Mouse (Mus musculus) layer of hippocampus, postnatal 25 days (tissue): ENCODE results near the gene Bub1b. TPM values are rescaled to one million over a fixed set of nuclear protein-coding genes. Genes with fewer than 3 reads are reported as not detected.
"Not testable (repeated sequence)": the region's sequence is repeated elsewhere in the genome, so short reads cannot be mapped to it uniquely, and the experiment has no call there.

Source experiments
- DNase-seq, 2 experiments: peaks; one replicate each; pipeline ENCODE4 v3.0.0; 2022; ENCODE audit warnings: mixed read lengths in 2 of 2, low spot score in 1 of 2; ENCODE audit errors: extremely low spot score in 1 of 2
- total RNA-seq, 2 experiments: library from RNA; stranded (reverse); gene quantifications; 2 replicates each; pipeline ENCODE4 v1.2.3; 2021

The Bub1b gene
- total RNA-seq, 2 experiments from 2014 or later: 2.0 to 2.4 TPM

- DNase-seq: no peak
Observed at GRCm38 (mm10) chr2:118606976-118607375, 9.0 kb downstream of the Bub1b start.

GRCm38 (mm10) chr2:118618013-118618412, 20.0 kb downstream of the Bub1b start:
- DNase-seq: no peak

GRCm38 (mm10) chr2:118620101-118620500, 22.1 kb downstream of the Bub1b start:
- no peak for DNase-seq

DNA sequence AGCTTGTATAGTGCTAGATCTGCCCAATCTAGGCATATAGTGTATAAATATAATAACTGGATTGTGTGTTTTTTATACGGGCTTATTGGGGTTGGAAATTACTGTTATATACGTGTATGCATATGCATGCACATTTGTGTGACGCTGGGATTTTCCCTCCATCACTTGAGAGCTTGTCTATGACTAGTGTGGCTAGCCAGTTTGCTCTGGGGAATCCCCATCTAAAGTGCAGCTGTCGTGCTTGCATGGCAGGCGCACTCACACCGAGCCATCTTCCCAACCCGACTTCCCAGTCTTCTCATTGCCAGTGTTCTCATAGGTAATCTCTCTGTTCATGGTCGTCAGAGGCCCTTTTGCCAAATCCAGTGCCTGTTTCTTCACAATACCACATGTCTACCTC, 22.6 kb downstream of the Bub1b start:
- no peak for DNase-seq

GRCm38 (mm10) chr2:118629276-118629675, 31.3 kb downstream of the Bub1b start:
- no peak for DNase-seq

DNA sequence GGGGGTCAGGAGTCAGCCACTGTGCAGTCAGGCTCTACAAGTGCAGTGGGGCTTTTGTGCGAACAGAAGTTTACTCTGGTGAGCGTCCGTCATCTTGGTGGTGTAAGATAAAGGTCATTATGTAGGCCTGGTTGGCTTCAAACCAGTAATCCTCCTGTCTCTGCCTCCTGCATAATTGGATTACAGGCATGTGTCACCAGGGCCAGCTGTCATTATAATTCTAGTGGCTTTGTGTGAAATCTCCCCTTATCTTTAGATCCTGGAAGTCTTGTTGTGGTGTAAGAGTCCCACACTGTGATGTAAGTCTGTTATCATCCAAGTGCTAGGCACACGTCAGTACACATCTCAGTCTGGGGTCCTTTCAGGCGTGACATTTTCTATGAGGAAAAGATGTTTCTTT, 35.4 kb downstream of the Bub1b start:
- DNase-seq: no peak

DNA sequence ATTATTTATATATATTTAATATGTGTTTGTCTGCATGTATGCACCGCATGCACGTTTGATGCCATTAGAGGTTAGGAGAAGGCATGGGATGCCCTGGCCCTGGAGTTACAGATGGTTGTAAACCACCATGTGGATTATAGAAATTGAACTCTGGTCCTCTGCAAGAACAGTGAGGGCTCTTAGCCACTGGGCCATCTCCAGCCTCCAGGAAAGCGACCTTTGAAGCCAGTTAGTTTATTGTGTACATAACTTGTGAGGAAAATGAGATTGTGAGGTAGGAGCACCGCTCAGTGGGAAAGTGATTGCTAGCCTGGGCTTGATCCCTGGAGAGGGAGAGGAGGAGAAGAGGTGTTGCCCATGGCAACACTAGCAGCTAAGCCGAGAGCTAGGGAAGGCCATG, 39.2 kb downstream of the Bub1b start:
- DNase-seq: no peak

DNA sequence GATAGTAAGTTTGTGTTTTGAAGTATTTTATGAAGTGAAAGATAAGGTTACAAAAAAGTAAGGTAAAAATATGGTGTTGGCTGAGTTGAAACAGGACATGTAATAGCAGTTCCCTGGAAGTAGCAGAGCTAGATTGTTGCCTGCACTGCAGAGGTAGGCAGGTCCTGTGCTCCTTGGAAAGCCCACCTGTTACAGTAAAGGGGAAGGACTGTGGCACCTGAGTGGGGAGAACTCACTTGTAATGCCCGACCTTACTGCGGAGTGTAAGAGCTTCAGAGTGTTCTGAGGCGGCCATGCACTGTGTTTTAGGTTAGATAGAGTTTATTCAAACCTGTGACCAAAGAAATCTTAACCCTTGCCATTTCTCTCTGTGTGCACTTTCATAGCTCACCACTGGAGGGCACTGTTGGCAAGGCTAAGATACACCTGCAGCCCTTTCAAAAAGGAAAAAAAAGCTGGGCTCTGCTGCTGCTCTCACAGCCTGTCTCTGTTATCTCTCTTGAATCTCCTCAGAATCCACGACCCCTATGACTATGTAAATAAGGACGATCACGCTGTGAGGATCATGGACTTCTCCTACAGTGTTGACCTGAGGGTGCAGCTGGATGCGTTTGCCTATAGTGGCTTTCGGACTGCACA, 40.0 kb downstream of the Bub1b start:
- peak; percentile 61 to 81 for DNase-seq

- DNase-seq: no peak
Observed at GRCm38 (mm10) chr2:118638686-118639085, 40.7 kb downstream of the Bub1b start.

DNA sequence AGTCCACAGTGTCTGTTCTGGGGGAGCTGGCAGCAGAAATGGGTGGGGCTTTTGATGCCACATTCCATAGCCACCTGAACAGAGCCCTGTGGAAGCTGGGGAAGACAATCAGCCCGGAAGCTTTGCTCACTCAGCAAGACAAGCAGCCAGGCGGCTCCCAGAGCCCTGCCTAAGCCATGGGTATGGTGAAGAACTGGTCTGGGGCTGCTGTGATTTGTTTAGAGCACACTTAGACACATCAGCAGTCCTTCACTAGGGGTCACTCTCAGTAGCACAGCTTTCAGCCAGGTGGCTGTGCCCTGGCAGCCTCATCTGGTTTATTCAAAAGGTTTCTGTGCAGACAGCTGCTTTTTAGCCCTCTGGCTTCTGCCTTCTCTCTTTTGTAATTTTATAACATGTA, 43.1 kb downstream of the Bub1b start:
- DNase-seq: no peak

DNA sequence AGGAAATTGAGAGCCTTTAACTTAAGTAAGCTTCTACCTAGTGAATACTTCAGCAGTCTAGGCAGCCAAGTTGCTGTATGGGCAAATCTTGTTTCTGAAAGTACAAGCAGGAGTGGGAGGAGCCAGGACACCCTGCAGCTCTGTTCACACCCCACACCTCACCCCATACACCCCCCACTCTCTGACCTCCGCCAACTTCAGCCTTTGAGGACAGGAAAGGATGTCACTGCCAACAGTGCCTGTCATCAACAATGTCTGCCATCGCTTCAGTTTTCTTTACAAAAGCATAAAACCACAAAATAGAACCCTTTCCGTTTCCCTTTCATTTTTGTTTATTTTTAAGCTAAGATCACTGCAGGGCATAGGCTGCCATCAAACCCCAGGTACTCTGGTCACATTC, 44.4 kb downstream of the Bub1b start:
- no peak for DNase-seq

- no peak for DNase-seq
Observed at GRCm38 (mm10) chr2:118642942-118643341, 44.9 kb downstream of the Bub1b start.

GRCm38 (mm10) chr2:118646665-118647064, 48.7 kb downstream of the Bub1b start:
- no peak for DNase-seq

DNA sequence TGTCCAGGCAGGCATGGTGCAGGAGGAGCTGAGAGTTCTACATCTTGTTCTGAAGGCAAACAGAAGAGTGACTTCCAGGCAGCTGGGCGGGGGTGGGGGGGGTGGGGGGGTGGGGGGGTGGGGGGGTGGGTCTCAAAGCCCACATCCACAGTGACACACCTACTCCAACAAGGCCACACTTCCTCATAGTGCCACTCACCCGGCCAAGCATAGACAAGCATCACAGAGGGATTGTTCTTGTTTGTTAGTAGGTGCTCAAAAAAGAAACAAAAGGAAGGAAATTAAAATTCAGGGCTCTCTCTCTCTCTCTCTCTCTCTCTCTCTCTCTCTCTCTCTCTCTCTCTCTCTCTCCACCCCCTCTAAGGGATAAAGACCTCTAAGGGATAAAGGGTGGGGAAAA, 52.7 kb downstream of the Bub1b start:
- not testable (repeated sequence) for DNase-seq

- no peak for DNase-seq
Observed at GRCm38 (mm10) chr2:118656688-118657281, 58.8 kb downstream of the Bub1b start.

GRCm38 (mm10) chr2:118658457-118658856, 60.4 kb downstream of the Bub1b start:
- DNase-seq: no peak

GRCm38 (mm10) chr2:118659077-118659476, 61.1 kb downstream of the Bub1b start:
- DNase-seq: no peak

DNA sequence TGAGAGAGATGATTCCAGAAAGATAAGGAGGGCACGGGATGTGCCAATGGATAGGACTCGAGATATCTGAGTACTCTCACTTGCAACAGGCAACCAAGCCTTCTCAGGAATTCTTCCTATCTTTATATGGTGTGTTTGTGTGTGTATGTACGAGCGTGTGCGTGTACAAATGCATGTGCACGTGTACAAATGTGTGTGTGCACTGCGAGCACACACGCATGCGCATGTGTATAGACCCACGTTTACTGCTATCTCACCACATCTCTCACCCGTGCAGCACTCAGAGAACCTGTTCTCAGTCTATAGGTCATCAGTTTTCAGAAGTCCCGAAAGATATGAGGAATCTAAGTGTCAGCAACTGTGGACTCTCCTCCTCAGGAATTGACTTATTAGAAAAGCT, 61.5 kb downstream of the Bub1b start:
- no peak for DNase-seq

GRCm38 (mm10) chr2:118659998-118660452, 62.0 kb downstream of the Bub1b start:
- DNase-seq: peak in 1 of 2 experiments; percentile 28

DNA sequence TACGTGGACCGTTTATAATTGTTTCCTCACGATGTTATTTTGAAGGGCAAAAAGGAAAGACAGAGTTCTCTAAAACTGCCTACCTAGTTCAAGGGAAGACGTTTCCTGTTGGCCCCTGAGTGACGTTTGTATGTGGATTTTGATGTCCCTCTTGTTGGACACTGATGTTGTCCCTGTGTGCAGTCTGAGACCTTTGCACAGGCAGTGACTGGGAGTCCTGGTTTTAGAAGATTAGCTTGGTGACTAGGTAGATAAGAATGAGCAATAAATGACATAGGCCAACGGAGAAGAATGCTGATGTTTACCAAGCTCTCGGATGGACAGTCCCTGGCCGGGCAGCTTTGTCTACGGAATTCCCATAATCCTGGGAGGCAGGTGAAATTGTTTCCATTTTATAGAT, 63.9 kb downstream of the Bub1b start:
- DNase-seq: no peak

- peak; percentile 45 to 49 for DNase-seq
Observed at GRCm38 (mm10) chr2:118662902-118663803, 65.1 kb downstream of the Bub1b start, which contains the start of gene Pak6. TSS of gene Pak6 (plus strand) at chr2:118663303.
